Mouse (Mus musculus): ENCODE measurements around the gene Vwa5b2. TPM values are rescaled to one million over a fixed set of nuclear protein-coding genes. Genes with fewer than 3 reads are reported as not detected.

The Vwa5b2 gene
- polyA plus RNA-seq, 1 experiment from 2014 or later: 2.0 TPM

DNA sequence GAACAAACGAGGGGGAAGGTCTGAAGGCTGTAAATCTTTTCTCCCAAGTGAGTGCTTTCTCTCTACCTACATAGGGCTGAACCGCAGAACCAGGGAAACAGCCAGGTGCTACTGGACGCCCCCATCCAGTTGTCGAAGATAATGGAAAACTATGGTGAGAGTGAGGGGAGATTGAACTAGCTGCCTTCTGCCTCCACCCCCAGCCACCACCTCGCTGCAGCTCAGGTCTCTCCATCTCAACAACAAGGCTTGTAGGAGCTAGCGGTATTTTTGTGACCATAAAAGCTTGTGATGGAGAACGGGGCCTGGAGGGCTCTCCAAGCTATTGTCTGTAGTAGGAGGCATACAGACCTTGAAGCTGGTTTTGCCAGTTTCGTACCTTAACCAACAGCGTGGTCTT is 40.1 kb upstream of the Vwa5b2 start:
- no peak for ATAC-seq
- Histone ChIP-seq H3K4me1 (replicated peaks; ENCODE audit: control insufficient read depth, insufficient read depth, low read length) (no peaks in the 10 kb centered on the region), H3K4me3 (ENCODE audit: low read depth, low read length) (peak overlapping the region; percentile 89), H3K9me3 (ENCODE audit: control insufficient read depth) (no peaks in the 10 kb centered on the region), H3K4me2 (replicated peaks; ENCODE audit: low read depth) (peak overlapping the region; percentile 79), H3K27ac (ENCODE audit: low read depth, low read length) (no peak overlapping the region), H3K36me3 (ENCODE audit: control insufficient read depth, insufficient read depth) (peaks cover 53% of the 10 kb centered on the region), H3K9ac (ENCODE audit: low read depth, low read length) (peak overlapping the region; percentile 67; the same call in 1 of the 2 replicates), H3K27me3 (replicated peaks; ENCODE audit: control insufficient read depth, insufficient read depth, low read length) (no peaks in the 10 kb centered on the region)
- WGBS: 40% methylated on average over 9 of the region's 9 CpGs
- no peak for TF ChIP-seq CTCF (IDR thresholded peaks at IDR 0.05; ENCODE audit: low read depth)

DNA sequence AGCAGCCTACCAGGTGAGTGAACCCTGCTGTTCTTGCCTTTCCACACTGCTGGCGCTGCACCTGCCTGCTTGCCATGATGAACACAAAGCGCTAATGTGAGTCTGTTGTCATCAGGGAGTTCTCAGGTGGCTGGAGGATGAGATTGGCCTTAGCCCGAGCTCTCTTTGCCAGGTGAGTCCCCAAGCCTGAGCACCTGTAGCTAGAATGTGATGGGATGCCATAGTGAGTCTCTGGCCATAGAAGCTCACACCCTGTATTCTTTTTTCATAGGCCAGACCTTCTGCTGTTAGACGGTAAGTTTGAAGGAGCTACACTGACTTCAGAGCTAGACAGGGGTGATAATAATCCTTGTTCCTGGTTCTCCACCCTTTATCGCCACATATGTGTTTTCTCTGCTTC is 37.6 kb upstream of the Vwa5b2 start:
- H3K36me3 ChIP-seq (ENCODE audit: control insufficient read depth, insufficient read depth): peaks cover 44% of the 10 kb centered on the region
- no peak for ATAC-seq
- WGBS: 94% methylated on average over 5 of the region's 5 CpGs
- no peaks in the 10 kb centered on the region for H3K4me1 ChIP-seq (replicated peaks; ENCODE audit: control insufficient read depth, insufficient read depth, low read length)
- TF ChIP-seq CTCF (IDR thresholded peaks at IDR 0.05; ENCODE audit: low read depth): no peak
- no peak overlapping the region for H3K9ac ChIP-seq (ENCODE audit: low read depth, low read length)
- no peak overlapping the region for H3K4me3 ChIP-seq (ENCODE audit: low read depth, low read length)
- H3K27me3 ChIP-seq (replicated peaks; ENCODE audit: control insufficient read depth, insufficient read depth, low read length): no peaks in the 10 kb centered on the region
- H3K27ac ChIP-seq (ENCODE audit: low read depth, low read length): peak overlapping the region; percentile 28; the same call in 1 of the 2 replicates
- H3K9me3 ChIP-seq (ENCODE audit: control insufficient read depth): no peaks in the 10 kb centered on the region
- no peak overlapping the region for H3K4me2 ChIP-seq (replicated peaks; ENCODE audit: low read depth)

DNA sequence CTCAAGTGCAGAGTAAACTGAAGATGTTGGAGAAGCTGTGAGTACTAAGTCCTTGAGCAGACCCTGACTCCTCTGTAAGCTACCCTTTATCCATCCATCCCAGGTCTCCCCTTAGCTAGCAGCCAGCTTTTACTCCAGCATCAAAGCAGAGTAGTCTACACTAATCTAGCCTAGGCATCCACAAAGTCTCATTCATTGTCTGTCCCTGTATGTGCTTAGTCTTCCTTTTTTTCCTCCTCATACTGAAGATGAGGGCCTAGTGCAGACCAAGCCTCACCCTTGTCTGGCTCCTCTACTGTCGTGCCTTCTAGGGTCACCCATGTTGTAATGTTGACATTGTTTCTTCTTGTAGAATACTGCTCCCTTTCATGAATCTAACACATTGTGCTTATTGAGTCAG is 36.7 kb upstream of the Vwa5b2 start:
- Histone ChIP-seq H3K36me3 (ENCODE audit: control insufficient read depth, insufficient read depth) (peaks cover 47% of the 10 kb centered on the region), H3K4me1 (replicated peaks; ENCODE audit: control insufficient read depth, insufficient read depth, low read length) (no peaks in the 10 kb centered on the region), H3K9ac (ENCODE audit: low read depth, low read length) (no peak overlapping the region), H3K27me3 (replicated peaks; ENCODE audit: control insufficient read depth, insufficient read depth, low read length) (no peaks in the 10 kb centered on the region), H3K4me2 (replicated peaks; ENCODE audit: low read depth) (no peak overlapping the region), H3K4me3 (ENCODE audit: low read depth, low read length) (no peak overlapping the region), H3K27ac (ENCODE audit: low read depth, low read length) (0 out of 2 replicates have a peak overlapping the region, but pooled peaks have one; percentile 28), H3K9me3 (ENCODE audit: control insufficient read depth) (no peaks in the 10 kb centered on the region)
- ATAC-seq: no peak
- no peak for TF ChIP-seq CTCF (IDR thresholded peaks at IDR 0.05; ENCODE audit: low read depth)
- WGBS: 74% methylated on average over 1 of the region's 1 CpGs

DNA sequence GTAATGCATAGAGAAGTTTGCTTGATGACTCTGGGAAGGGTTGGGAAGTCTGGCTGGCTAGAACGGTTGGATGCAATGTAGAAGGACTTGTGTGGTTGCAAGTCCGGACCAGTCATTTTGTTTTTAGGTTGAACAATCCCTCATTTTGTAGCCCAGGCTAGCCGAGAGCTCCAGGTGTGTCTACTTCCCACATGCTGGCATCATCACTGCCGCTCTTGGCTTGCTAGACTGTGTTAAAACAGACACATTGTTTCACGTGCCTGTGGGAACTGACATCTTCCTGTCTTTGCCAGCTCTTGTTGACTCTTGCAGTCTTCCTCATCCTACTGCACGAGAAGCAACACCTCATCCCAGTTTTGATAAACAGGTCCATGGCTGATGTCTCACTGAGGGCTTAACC is 34.3 kb upstream of the Vwa5b2 start:
- H3K4me3 ChIP-seq (ENCODE audit: low read depth, low read length): no peak overlapping the region
- ATAC-seq: no peak
- WGBS: 93% methylated on average over 6 of the region's 6 CpGs
- no peaks in the 10 kb centered on the region for H3K4me1 ChIP-seq (replicated peaks; ENCODE audit: control insufficient read depth, insufficient read depth, low read length)
- no peak overlapping the region for H3K4me2 ChIP-seq (replicated peaks; ENCODE audit: low read depth)
- no peaks in the 10 kb centered on the region for H3K9me3 ChIP-seq (ENCODE audit: control insufficient read depth)
- no peaks in the 10 kb centered on the region for H3K27me3 ChIP-seq (replicated peaks; ENCODE audit: control insufficient read depth, insufficient read depth, low read length)
- peaks cover 70% of the 10 kb centered on the region for H3K36me3 ChIP-seq (ENCODE audit: control insufficient read depth, insufficient read depth)
- H3K9ac ChIP-seq (ENCODE audit: low read depth, low read length): no peak overlapping the region
- TF ChIP-seq CTCF (IDR thresholded peaks at IDR 0.05; ENCODE audit: low read depth): no peak
- H3K27ac ChIP-seq (ENCODE audit: low read depth, low read length): no peak overlapping the region

DNA sequence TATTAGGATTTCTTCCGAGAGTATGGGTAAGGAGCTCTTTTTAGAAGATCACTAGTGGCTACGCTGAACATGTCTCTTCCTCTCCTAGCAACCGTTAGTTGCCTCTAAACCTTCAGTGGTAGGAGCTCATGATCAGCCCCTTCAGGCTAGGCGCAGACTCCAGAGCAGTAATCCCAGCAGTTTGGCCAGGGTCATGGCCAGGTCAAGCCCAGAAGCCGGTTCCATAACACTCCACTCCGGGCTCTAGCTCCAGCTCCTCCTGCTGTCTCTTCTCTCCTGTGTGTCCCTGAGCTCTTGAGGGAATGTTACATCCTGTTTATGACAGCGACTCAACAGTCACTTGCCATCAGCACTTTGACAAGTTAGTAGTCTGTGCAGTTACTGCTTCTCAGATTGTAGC is 31.9 kb upstream of the Vwa5b2 start:
- Histone ChIP-seq H3K4me2 (replicated peaks; ENCODE audit: low read depth) (no peak overlapping the region), H3K27ac (ENCODE audit: low read depth, low read length) (no peak overlapping the region), H3K27me3 (replicated peaks; ENCODE audit: control insufficient read depth, insufficient read depth, low read length) (no peaks in the 10 kb centered on the region), H3K4me1 (replicated peaks; ENCODE audit: control insufficient read depth, insufficient read depth, low read length) (no peaks in the 10 kb centered on the region), H3K4me3 (ENCODE audit: low read depth, low read length) (no peak overlapping the region), H3K9me3 (ENCODE audit: control insufficient read depth) (no peaks in the 10 kb centered on the region), H3K9ac (ENCODE audit: low read depth, low read length) (no peak overlapping the region), H3K36me3 (ENCODE audit: control insufficient read depth, insufficient read depth) (peaks cover 69% of the 10 kb centered on the region)
- peak; percentile 28; the same call in 1 of the 2 replicates for ATAC-seq
- WGBS: 51% methylated on average over 7 of the region's 7 CpGs
- no peak for TF ChIP-seq CTCF (IDR thresholded peaks at IDR 0.05; ENCODE audit: low read depth)

DNA sequence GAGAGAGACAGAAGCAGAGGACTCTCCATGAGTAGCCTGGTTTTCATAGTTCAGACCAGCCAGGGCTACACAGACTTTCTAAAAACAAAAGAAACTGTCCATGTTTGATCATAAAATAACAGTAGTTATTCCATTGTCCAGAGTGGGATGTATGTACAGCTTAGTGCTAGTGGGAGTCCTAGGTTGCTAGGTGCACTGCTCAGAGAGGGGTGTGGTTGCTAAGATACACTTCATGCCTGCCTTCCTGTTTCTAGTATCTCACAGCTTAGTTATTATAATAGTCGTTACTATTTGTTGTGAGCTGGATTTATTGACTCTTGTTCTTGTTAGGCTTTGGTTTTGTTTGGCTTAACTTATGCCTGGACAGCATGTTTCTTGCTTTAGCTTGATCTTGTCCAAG is 24.2 kb upstream of the Vwa5b2 start:
- H3K4me3 ChIP-seq (ENCODE audit: low read depth, low read length): no peak overlapping the region
- no peaks in the 10 kb centered on the region for H3K4me1 ChIP-seq (replicated peaks; ENCODE audit: control insufficient read depth, insufficient read depth, low read length)
- H3K4me2 ChIP-seq (replicated peaks; ENCODE audit: low read depth): no peak overlapping the region
- peaks cover 13% of the 10 kb centered on the region for H3K36me3 ChIP-seq (ENCODE audit: control insufficient read depth, insufficient read depth)
- WGBS: 13% methylated on average over 1 of the region's 1 CpGs
- no peaks in the 10 kb centered on the region for H3K9me3 ChIP-seq (ENCODE audit: control insufficient read depth)
- no peak for TF ChIP-seq CTCF (IDR thresholded peaks at IDR 0.05; ENCODE audit: low read depth)
- H3K27me3 ChIP-seq (replicated peaks; ENCODE audit: control insufficient read depth, insufficient read depth, low read length): no peaks in the 10 kb centered on the region
- no peak for ATAC-seq
- no peak overlapping the region for H3K27ac ChIP-seq (ENCODE audit: low read depth, low read length)
- H3K9ac ChIP-seq (ENCODE audit: low read depth, low read length): no peak overlapping the region
